Mouse (Mus musculus) liver, postnatal 0 days (tissue): Measurements from ENCODE around the gene Add3. TPM values are rescaled to one million over a fixed set of nuclear protein-coding genes. Genes with fewer than 3 reads are reported as not detected.

ENCODE experiments used
- ATAC-seq: fragments of 200-750 bp; cut with Nextera tagmentation; 2 replicates; pipeline ENCODE4 v1.8.0; 2017; ENCODE audit warnings: mild to moderate bottlenecking, moderate library complexity
- DNase-seq: peaks from one replicate; pipeline ENCODE4 v3.0.0-alpha.2; 2016
- H3K27ac ChIP-seq: fragments of 300-500 bp; sonication (generic); 2 replicates; pipeline ENCODE4 v1.5.1; 2014; ENCODE audit warnings: antibody characterized with exemption, moderate library complexity, mild to moderate bottlenecking, low read depth
- H3K27me3 ChIP-seq: fragments of 300-500 bp; sonication (generic); 2 replicates; pipeline ENCODE4 v1.6.1; 2014; ENCODE audit warnings: low read length, control low read depth, mixed read lengths; ENCODE audit not compliant: insufficient read depth
- H3K36me3 ChIP-seq: fragments of 300-500 bp; sonication (generic); replicated peaks from 2 replicates; pipeline ENCODE4 v1.6.1; 2014; ENCODE audit warnings: mild to moderate bottlenecking, control low read depth, low read length, moderate library complexity, mixed read lengths; ENCODE audit not compliant: insufficient read depth
- H3K4me1 ChIP-seq: fragments of 300-500 bp; sonication (generic); 2 replicates; pipeline ENCODE4 v1.6.1; 2014; ENCODE audit warnings: antibody characterized with exemption, mild to moderate bottlenecking, control low read depth; ENCODE audit not compliant: insufficient read depth
- H3K4me2 ChIP-seq: fragments of 300-500 bp; sonication (generic); 2 replicates; pipeline ENCODE4 v1.6.1; 2014; ENCODE audit warnings: low read depth, mild to moderate bottlenecking, low read length, moderate library complexity, mixed read lengths
- H3K4me3 ChIP-seq: fragments of 300-500 bp; sonication (generic); 2 replicates; pipeline ENCODE4 v1.5.1; 2014; ENCODE audit warnings: low read depth, low read length
- H3K9ac ChIP-seq: fragments of 300-500 bp; sonication (generic); replicated peaks from 2 replicates; pipeline ENCODE4 v1.6.1; 2014; ENCODE audit warnings: mild to moderate bottlenecking, moderate library complexity
- H3K9me3 ChIP-seq: fragments of 300-500 bp; sonication (generic); 2 replicates; pipeline ENCODE4 v1.6.1; 2016; ENCODE audit warnings: mild to moderate bottlenecking, control low read depth, low read length, mixed read lengths
- CTCF ChIP-seq: sonication (generic); IDR thresholded peaks from 2 replicates; pipeline ENCODE4 v1.5.1; 2016; ENCODE audit warnings: antibody characterized with exemption, low read depth
- EP300 ChIP-seq: IDR thresholded peaks from 2 replicates; pipeline ENCODE4 v1.6.1; 2016; ENCODE audit warnings: antibody characterized with exemption, low read depth, mild to moderate bottlenecking
- WGBS: fragments of 180-500 bp; shearing (Covaris S2); extraction: QIAGEN DNeasy Blood & Tissue Kit; methylation state at CpG from one replicate; pipeline ENCODE4 v1.1.7; 2014; ENCODE audit not compliant: insufficient replicate concordance; 5-methylcytosine and 5-hydroxymethylcytosine counted together
- polyA plus RNA-seq: library from polyadenylated mRNA; unstranded; fragments of >200 nt; fragmentation: Nextera tagmentation; extraction: Ambion mirVana; gene quantifications from 2 replicates; pipeline ENCODE4 v1.2.1, GENCODE M21; 2015

Add3 gene
- polyA plus RNA-seq, 1 experiment from 2014 or later, result 21.4 TPM

DNA sequence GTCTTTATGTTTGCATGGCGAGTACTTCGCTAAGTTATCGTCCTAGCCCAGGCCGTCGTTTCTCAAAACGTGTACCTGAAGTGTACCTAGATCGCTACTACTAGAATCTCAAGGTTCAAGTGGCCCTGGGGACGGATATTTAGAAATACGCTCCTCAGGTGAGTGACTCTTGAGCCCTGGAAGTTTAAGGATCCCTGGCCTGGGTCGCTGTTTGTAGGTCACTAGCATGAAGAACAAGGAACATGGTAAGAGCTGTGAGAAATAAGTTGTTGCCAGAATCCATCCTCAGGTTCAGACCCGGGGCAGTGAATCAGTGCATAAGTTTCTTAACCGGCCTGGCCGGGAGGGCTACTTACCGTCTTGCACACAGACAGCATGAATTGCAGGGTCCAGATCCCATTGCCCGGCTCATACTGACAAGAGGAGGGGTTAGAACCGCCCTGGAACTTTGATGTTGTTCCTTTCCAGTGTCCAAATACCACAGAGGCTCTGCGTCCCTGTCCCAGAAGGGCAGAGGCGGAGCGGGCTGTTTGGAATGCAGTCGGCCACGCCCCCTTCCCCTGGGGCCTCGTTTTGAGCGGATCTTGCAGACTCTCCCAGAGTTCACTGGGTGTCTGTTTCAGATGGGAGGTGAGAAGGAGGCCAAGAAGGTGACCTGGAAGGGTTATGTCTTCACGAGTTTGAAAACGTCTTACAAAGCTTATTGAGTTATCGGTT, 34.7 kb upstream of the Add3 start:
- no peak overlapping the region for H3K27ac ChIP-seq
- no peak overlapping the region for H3K9ac ChIP-seq
- DNase-seq, result peak; percentile 73
- no peak overlapping the region for H3K4me3 ChIP-seq
- H3K36me3 ChIP-seq, result no peaks in the 10 kb centered on the region
- peak; percentile 40 for ATAC-seq
- TF ChIP-seq CTCF (no peak), EP300 (no peak)
- H3K4me1 ChIP-seq, result peaks cover 9% of the 10 kb centered on the region
- H3K9me3 ChIP-seq, result no peaks in the 10 kb centered on the region
- WGBS, result 58% methylated on average over 26 of the region's 26 CpGs
- peak overlapping the region; percentile 40; the same call in 1 of the 2 replicates for H3K4me2 ChIP-seq
- no peaks in the 10 kb centered on the region for H3K27me3 ChIP-seq

DNA sequence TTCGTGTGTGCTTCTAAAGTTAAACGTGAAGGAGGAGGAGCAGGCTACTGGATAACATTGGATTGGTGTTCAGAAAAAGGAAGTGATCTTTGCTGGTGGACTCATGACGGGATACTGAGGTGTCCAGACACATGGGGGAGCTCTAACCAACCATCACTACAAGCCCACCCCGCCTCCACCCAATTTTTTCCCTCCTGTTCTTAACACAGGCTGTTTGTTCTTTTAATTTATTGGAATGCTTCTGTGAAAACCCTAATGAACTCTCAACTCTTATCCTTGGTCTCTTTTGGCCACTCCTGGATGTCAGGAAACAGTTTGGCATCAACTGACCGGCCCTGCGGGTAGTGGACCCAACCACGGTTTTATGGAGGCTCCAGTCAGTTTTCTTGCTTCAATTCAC, 33.3 kb upstream of the Add3 start:
- no peak overlapping the region for H3K4me3 ChIP-seq
- no peak overlapping the region for H3K9ac ChIP-seq
- no peaks in the 10 kb centered on the region for H3K36me3 ChIP-seq
- H3K4me1 ChIP-seq, result peaks cover 4% of the 10 kb centered on the region; the same call in 1 of the 2 replicates
- WGBS, result 52% methylated on average over 7 of the region's 7 CpGs
- ATAC-seq (no peak), DNase-seq (no peak)
- H3K9me3 ChIP-seq, result no peaks in the 10 kb centered on the region
- H3K27me3 ChIP-seq, result no peaks in the 10 kb centered on the region
- no peak overlapping the region for H3K4me2 ChIP-seq
- H3K27ac ChIP-seq, result no peak overlapping the region
- TF ChIP-seq EP300, result no peak
- peak; percentile 56 for TF ChIP-seq CTCF

GRCm38 (mm10) chr19:53107361-53108247, 32.6 kb upstream of the Add3 start:
- WGBS, result 78% methylated on average over 18 of the region's 18 CpGs
- no peak for ATAC-seq
- H3K27ac ChIP-seq, result no peak overlapping the region

DNA sequence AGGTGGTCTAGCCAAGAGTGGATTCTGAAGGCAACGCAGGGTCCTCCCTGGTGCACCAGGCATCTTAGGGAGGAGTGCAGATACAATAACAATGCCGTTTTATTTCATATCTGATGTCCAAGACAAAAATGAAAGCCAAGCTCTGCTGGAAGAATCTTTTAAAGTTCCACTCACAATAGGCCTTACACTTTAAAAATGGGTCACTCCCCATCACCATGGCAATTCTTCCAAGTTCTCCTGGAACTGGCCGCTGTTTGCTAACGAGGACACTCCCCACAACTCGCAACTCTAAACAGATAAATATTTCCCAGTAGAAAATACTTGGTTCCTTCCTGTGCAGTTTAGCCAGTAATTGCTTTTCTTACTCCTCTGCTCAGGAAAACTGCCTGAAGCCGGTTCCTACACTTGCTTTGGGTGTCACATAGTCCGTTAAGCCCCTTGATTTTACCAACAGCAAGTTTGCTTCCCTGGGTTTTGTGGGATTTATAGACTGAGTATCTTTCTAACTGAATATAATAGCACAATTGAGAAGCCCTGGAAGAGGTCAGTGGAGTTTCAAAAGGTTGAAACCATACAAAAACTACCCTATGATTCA, 28.1 kb upstream of the Add3 start:
- 72% methylated on average over 7 of the region's 7 CpGs for WGBS

More at GRCm38 (mm10) chr19:53107361-53108247, 32.6 kb upstream of the Add3 start:
- DNase-seq, result no peak
- Histone ChIP-seq H3K9me3 (no peaks in the 10 kb centered on the region), H3K4me3 (no peak overlapping the region), H3K36me3 (no peaks in the 10 kb centered on the region), H3K9ac (no peak overlapping the region), H3K27me3 (no peaks in the 10 kb centered on the region), H3K4me2 (no peak overlapping the region), H3K4me1 (peaks cover 2% of the 10 kb centered on the region; the same call in 1 of the 2 replicates)
- TF ChIP-seq CTCF, result no peak
- TF ChIP-seq EP300, result no peak

GRCm38 (mm10) chr19:53119255-53119795, 20.9 kb upstream of the Add3 start:
- no peak for TF ChIP-seq EP300
- TF ChIP-seq CTCF, result no peak
- H3K4me3 ChIP-seq, result no peak overlapping the region
- DNase-seq, result no peak
- H3K27me3 ChIP-seq, result no peaks in the 10 kb centered on the region
- ATAC-seq, result no peak
- H3K4me2 ChIP-seq, result no peak overlapping the region
- H3K9me3 ChIP-seq, result no peaks in the 10 kb centered on the region
- no peak overlapping the region for H3K9ac ChIP-seq
- H3K36me3 ChIP-seq, result no peaks in the 10 kb centered on the region
- 41% methylated on average over 8 of the region's 8 CpGs for WGBS
- 0 out of 2 replicates have a peak, but pooled peaks cover 2% of the 10 kb centered on the region for H3K4me1 ChIP-seq
- H3K27ac ChIP-seq, result peak overlapping the region; percentile 2; the same call in 1 of the 2 replicates

More for the DNA sequence above, 28.1 kb upstream of the Add3 start:
- Histone ChIP-seq H3K36me3 (no peaks in the 10 kb centered on the region), H3K27me3 (no peaks in the 10 kb centered on the region), H3K4me1 (no peaks in the 10 kb centered on the region), H3K9ac (no peak overlapping the region), H3K27ac (no peak overlapping the region), H3K9me3 (no peaks in the 10 kb centered on the region), H3K4me2 (no peak overlapping the region), H3K4me3 (no peak overlapping the region)
- TF ChIP-seq EP300 (no peak), CTCF (no peak)
- DNase-seq, result no peak
- no peak for ATAC-seq

DNA sequence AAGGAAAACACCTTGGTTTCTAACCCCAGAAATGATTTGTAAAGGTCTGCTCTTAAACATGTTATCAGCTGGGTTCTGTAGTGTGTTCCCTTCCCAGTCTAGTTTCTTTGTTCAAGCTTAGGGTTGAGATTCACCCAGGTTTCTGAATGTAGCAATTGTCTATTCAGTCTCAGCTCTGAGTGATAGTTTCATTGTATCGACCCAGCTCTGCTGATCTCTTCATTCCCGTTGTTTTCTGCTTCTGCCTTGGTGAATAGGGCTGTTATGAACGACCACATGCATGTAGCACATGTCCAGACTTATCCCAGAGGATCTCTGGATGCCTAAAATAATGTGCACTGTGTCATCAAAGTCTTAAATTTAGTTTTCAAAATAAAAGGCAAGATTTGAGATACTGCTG, 19.8 kb upstream of the Add3 start:
- no peak for ATAC-seq
- no peak for DNase-seq
- H3K27me3 ChIP-seq, result no peaks in the 10 kb centered on the region
- TF ChIP-seq EP300 (no peak), CTCF (no peak)
- no peak overlapping the region for H3K9ac ChIP-seq
- H3K9me3 ChIP-seq, result no peaks in the 10 kb centered on the region
- no peak overlapping the region for H3K4me2 ChIP-seq
- 0 out of 2 replicates have a peak, but pooled peaks cover 2% of the 10 kb centered on the region for H3K4me1 ChIP-seq
- no peak overlapping the region for H3K27ac ChIP-seq
- H3K36me3 ChIP-seq, result no peaks in the 10 kb centered on the region
- WGBS, result 80% methylated on average over 3 of the region's 3 CpGs
- no peak overlapping the region for H3K4me3 ChIP-seq
